Mouse (Mus musculus) ovary, postnatal 36 days (tissue): ENCODE data around the gene Rasl11a.
"Not testable (repeated sequence)": the region's sequence is repeated elsewhere in the genome, so short reads cannot be mapped to it uniquely, and the experiment has no call there.

Source experiments
- DNase-seq: peaks from one replicate; pipeline ENCODE4 v3.0.0; 2022; ENCODE audit warnings: low spot score, mixed read lengths

Rasl11a gene

GRCm38 (mm10) chr5:146893478-146894182 lies 48.8 kb downstream of the Rasl11a start:
- no peak for DNase-seq

GRCm38 (mm10) chr5:146895667-146896066 lies 50.8 kb downstream of the Rasl11a start:
- not testable (repeated sequence) for DNase-seq

GRCm38 (mm10) chr5:146896973-146897372 lies 52.1 kb downstream of the Rasl11a start:
- DNase-seq: no peak
